Mouse (Mus musculus): ENCODE data around the gene Ttc9c.
"Not testable (repeated sequence)": the region's sequence is repeated elsewhere in the genome, so short reads cannot be mapped to it uniquely, and the experiment has no call there.

Ttc9c gene

DNA sequence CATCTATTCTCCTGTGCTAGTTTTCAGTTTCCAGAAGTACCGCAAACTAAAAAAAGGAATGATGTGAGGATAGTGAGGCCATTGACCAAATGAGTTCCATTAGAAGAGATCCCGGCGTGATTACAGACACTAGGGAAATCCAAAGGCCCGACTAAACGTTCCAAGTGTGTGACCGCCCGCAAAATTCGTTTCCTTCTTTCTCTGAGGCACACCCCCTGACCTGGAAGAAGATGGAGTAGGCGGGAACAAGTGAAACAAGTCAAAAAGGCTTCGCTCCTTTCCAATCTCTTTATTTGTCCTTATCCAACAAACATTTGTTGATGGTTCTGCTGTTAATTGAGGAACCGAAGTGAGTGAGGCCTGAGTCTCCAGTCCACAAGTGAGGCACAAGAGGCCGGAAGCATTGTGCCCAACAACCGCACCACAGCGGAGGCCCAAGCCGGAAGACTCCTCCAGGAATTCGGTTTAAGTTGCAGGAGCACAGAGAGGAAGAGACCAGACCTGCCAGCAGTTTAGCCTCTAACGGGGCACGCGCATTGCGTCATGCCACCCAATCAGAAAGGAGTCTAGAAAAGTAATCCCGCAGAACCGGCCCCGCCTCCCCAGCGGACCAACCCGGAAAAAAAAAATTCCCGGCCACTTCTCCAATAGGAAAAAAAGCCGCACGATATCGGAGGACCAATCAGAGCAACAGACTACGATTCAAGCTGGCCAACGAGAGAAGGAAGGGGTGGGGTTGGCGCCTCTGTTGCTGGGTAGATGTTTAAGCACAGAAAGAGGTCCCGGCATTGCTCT lies at the start of gene Ttc9c:
Gene Ttc9c (minus strand): TSS at position 533 of the 795 bp plus-strand sequence.
- peak; percentile 96 for DNase-seq

DNA sequence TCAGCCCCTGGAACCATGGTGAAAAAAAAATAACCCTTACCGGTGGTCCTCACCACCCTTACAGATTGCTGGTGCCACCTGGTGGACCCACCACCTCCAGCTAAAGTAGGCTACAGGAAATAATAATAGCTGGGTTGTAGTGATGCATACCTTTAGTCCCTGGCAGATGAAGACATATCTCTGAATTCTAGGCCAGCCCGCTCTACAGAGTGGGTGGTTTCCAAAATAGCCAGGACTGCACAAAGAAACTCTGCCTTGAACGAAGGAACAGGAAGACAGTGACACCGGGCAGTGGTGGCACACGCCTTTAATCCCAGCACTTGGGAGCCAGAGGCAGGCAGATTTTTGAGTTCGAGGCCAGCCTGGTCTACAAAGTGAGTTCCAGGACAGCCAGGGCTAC lies 45.1 kb upstream of the Ttc9c start:
- no peak for DNase-seq

DNA sequence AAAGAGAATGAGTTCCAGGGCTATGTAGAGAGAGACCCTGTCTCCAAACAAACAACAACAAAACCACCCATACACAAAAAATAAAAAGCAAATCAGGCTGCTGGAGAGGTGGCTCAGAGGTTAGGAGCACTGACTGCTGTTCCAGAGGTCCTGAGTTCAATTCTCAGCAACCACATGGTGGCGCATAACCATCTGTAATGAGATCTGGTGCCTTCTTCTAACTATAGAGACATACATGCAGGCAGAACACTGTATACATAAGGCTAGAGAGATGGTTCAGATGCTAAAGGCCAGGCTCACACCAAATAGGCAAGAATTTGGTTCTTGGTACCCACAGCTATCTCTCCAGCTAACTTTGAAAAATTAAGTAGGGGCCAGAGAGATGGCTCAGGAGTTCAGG lies 39.9 kb upstream of the Ttc9c start:
- DNase-seq: peak; percentile 52

DNA sequence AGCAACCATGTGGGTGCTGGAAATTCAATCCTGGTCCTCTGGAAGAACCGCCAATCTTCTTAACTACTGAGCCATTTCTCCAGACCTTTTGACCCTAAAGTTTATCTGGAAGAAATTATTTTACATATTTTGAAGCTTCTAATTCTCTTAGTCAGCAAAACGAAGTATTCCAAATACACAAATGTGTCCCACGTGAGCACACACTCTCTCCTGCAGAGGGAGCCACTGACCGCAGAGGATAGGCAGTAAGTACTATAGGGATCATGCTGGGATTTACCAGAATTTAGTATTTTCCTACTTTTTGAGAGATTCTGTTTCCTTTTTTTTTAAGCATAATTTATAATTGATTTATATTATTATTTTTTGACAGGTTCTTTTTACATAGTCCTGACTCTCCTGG lies 38.6 kb upstream of the Ttc9c start:
- DNase-seq: peak; percentile 75

- DNase-seq: no peak
Observed at GRCm38 (mm10) chr19:8853117-8853516, 34.0 kb upstream of the Ttc9c start.

DNA sequence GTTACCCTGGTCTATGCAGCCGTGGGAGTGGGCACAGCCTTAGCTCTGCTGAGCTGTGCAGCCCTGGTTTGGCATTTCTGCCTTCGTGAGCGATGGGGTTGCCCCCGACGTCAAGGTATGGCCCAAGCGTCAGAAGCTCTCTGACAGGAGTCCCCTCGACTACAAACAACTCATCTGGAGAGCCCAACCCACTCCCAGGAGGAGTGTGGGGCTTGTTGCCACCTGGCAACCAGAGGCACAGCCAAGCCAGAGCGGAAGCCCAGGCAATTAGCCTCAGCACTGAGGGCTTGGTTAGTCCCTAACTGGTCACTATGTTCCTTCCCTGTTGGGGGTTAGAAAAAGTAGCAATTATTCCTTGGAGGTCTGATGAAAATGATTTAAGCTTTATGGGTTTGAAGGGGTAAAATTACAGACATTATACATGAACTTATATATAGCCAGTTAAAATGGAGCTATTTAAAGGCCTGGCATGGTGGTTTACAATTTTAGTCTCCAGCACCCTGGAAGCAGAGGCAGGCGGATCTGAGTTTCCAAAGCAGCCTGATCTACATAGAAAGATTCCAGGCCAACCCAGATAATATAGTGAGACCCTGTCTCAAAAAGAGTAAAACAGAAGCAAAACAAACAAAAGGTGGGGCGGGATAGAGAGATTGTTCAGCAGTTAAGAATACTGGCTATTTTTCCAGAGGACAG lies 33.2 kb upstream of the Ttc9c start:
- no peak for DNase-seq

DNA sequence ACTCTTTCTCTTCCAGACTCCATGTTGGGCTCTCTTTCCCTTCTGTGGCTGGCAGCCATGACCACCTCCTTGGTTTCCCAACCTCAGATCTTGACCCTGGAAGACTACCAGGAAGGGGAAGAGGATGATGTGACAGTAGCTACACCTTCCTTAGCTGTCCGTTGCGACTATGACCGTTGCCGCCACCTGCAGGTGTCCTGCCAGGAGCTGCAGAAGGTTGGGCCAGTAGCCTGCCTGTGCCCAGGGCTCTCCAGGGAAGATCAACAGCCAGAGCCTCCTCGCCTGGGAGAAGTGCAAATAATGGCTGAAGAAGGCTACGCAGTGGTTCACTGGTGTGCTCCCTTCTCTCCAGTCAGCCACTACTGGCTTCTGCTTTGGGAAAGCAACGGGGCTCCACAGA lies 32.5 kb upstream of the Ttc9c start:
- peak; percentile 26 for DNase-seq

- no peak for DNase-seq
Observed at GRCm38 (mm10) chr19:8850402-8850901, 31.3 kb upstream of the Ttc9c start, which contains the start of gene Lrrn4cl. TSS of gene Lrrn4cl (plus strand) at chr19:8850768.

DNA sequence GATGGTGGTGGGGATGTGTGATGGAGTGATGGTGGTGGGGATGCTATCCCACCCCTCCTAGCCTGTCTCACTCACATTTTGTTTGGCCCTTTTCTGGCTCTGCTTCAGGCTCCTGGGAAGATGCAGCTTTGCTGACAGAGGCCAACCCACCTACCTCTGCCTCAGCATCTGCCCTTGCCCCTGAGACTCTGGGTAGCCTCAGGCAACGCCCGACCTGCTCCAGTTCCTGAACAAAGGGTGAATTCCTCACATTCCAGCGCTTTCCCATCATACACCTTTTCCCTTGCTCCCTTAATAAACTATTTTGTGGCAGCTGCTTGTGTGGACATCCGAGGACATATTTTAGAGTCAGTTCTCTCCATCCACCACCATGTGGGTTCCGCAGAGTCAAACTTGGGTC lies 29.2 kb upstream of the Ttc9c start:
- DNase-seq: no peak

GRCm38 (mm10) chr19:8844371-8845129 lies 25.4 kb upstream of the Ttc9c start:
- peak; percentile 90 for DNase-seq

DNA sequence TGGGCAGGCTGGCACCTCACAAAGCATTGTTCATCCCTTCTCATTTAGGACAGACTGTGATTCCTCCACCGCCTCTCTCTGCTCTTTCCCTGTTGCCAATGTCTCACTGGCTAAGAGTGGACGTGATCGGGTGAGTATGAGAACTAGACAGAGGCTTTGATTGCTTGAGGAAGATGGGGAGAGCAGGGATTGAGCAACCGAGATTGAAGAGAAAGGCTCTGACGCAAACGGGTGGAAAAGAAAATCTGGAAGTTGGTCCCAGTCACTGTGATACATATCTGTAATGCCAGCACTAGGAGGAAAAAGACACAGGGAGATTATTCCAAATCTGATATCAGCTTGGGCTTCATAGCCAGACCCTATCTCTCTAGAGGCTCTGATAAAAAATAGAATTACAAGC lies 23.8 kb upstream of the Ttc9c start:
- peak; percentile 38 for DNase-seq

DNA sequence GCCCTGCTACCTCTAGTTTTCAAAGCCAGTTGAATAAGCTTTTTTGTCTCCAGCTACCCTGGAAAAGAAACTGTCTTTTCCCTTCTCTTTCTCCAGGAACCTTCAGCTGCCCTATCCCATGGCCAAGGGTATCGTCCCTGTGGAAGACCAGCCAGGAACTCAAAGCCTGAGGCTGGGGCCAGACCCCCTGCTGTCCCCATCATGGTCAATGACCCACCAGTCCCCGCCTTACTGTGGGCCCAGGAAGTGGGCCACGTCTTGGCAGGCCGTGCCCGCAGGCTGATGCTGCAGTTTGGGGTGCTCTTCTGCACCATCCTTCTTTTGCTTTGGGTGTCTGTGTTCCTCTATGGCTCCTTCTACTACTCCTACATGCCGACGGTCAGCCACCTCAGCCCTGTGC lies 21.9 kb upstream of the Ttc9c start:
- no peak for DNase-seq

- peak; percentile 81 for DNase-seq
Observed at GRCm38 (mm10) chr19:8839908-8840791, 21.0 kb upstream of the Ttc9c start.

GRCm38 (mm10) chr19:8839103-8839907 lies 20.2 kb upstream of the Ttc9c start, which contains the start of gene Gng3:
TSS of gene Gng3 (minus strand) at chr19:8839194.
- no peak for DNase-seq

DNA sequence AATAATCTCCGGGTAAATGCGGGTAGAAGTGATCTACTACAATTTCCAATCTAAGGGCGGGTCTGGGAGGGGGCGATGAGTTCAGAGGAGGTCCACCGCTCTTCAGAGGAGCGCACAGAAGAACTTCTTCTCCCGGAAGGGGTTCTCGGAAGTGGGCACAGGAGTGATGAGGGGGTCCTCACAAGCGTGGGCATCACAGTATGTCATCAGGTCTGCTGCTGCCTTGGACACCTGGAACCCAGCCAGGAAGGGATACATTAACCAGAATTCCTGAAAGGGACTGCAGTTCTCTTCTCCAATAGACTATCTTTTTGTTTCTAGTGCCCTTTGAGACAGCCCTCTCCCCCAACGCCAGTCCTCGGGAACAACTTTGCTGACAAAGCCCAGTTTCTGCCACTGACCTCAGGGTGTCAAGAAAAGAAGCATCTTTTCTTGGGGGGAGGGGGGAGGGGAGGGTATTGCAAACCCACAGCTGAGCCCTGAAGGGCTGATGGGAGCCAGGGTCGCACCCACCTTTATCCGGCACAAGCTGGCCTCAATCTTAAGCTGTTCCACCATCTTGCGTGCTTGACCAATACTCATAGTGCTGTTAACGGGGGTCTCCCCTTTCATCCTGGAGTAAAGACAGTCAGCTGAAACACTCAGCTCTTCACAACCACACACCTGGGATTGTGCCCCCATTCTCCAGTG lies 19.1 kb upstream of the Ttc9c start:
- peak; percentile 33 for DNase-seq

DNA sequence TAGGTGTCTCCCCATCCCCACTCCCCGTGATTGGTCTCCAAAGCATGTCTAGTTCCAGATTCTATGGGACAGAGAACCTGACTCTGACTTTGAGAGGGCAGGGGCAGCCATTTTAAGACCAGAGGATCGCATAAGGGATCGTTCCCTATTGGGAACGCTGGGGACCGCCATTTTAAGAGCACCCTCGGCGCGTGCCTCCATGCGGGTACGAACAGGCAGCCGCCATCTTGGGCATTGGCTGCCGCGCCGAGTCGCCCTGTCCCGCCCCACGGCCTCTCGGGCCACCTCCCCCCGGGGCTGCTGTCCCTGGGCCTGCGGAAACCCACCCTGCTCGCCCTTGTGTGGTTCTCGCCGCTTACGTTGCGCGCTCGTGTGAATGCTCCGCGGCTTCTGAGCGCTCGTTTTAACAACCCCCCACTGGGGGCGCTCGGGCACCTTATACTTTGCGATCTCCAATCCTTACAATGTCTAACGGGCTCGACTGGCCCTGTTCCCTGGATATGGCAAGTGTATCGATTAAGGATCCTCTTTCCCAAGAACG lies 18.2 kb upstream of the Ttc9c start, which contains the start of gene Bscl2:
Gene Bscl2 (plus strand): TSS at position 217 of the 541 bp plus-strand sequence.
- DNase-seq: peak; percentile 82

DNA sequence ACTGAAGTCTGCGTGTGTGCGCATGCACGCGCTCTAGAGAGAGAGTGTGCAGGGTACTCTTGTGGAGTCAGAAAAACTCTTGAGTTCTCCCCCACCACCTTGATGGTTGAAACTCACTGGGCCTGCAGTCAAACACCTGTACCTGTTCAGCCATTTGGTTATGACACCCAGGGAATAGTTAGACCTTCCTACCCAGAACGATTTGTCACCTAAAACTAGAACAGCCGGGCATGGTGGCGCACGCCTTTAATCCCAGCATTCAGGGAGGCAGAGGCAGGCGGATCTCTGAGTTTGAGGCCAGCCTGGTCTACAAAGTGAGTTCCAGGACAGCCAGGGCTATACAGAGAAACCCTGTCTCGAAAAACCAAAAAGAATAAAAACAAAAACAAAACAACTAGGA lies 17.2 kb upstream of the Ttc9c start:
- not testable (repeated sequence) for DNase-seq

- no peak for DNase-seq
Observed at GRCm38 (mm10) chr19:8832971-8833370, 13.8 kb upstream of the Ttc9c start.

DNA sequence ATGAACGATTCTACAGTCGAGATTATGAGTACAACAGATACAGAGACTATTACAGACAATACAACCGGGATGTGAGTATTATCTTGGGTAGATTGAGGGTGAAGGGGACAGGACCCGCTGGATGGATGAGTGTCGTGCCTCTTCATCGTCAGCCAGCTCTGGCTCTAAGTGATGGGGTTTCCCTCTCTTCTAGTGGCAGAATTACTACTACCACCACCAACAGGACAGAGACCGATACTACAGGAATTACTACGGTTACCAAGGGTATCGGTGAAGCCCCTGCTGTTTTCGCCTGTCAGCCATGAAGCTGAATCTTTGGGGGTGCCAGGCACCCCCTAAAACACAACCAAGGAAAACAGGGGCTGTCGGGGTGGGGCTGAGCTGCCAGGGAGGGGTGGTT lies 12.1 kb upstream of the Ttc9c start:
- DNase-seq: no peak

- no peak for DNase-seq
Observed at GRCm38 (mm10) chr19:8830664-8831063, 11.5 kb upstream of the Ttc9c start.

Data from lung, postnatal 14 days (tissue).